Mouse (Mus musculus) activated CD4-positive, CD25-positive, alpha-beta regulatory T cell (primary cell): ENCODE results near the gene Clcc1. TPM values are rescaled to one million over a fixed set of nuclear protein-coding genes. Genes with fewer than 3 reads are reported as not detected.

ENCODE experiments used
- polyA plus RNA-seq, 2 experiments: library from polyadenylated mRNA; unstranded; fragments of 100-300 nt; shearing (Covaris generic); gene quantifications; one replicate each; pipeline ENCODE4 v1.2.1; 2017

The Clcc1 gene
- polyA plus RNA-seq, result 10 to 100 TPM; 50.3 to 65.5 TPM

GRCm38 (mm10) chr3:108653710-108654379, at the start of gene Clcc1:
Clcc1 (plus strand) TSS chr3:108653913.

GRCm38 (mm10) chr3:108722036-108722872, 68.5 kb downstream of the Clcc1 start, which contains the start of gene Gpsm2:
Gpsm2 (minus strand) TSS chr3:108722309.

Other genes starting within 250 kb of the Clcc1 start
- 1 to 10 TPM in 1 of 2 experiments, under 1 TPM in 1; 0.69 to 1.0 TPM for gene Celsr2, start 238.4 kb upstream of the Clcc1 start, polyA plus RNA-seq
- gene Sars, start 208.7 kb upstream of the Clcc1 start, polyA plus RNA-seq, result 100 to 1,000 TPM; 157 TPM
- under 1 TPM in 1 of 2 experiments, not detected in 1; 0.61 TPM for gene 1700013F07Rik, start 119.8 kb upstream of the Clcc1 start, polyA plus RNA-seq
- under 1 TPM; 0.21 to 0.99 TPM for gene 5330417C22Rik, start 117.4 kb upstream of the Clcc1 start, polyA plus RNA-seq
- 10 to 100 TPM; 30.1 to 33.9 TPM for gene Tmem167b, start 91.4 kb upstream of the Clcc1 start, polyA plus RNA-seq
- 10 to 100 TPM; 23.4 to 29.8 TPM for gene Taf13, start 82.2 kb upstream of the Clcc1 start, polyA plus RNA-seq
- 10 to 100 TPM; 11.8 to 15.3 TPM for gene Wdr47, start 62.6 kb upstream of the Clcc1 start, polyA plus RNA-seq
- gene Gpsm2, start 68.4 kb downstream of the Clcc1 start, polyA plus RNA-seq, result 10 to 100 TPM; 11.0 to 16.5 TPM
- under 1 TPM in 1 of 2 experiments, not detected in 1; 0.26 TPM for gene Aknad1, start 85.7 kb downstream of the Clcc1 start, polyA plus RNA-seq
- gene Stxbp3, start 186.6 kb downstream of the Clcc1 start, polyA plus RNA-seq, result 10 to 100 TPM; 52.1 to 54.2 TPM
- under 1 TPM; 0.25 to 0.63 TPM for gene Fndc7, start 236.1 kb downstream of the Clcc1 start, polyA plus RNA-seq